Mouse (Mus musculus) regulatory T cell (primary cell): ENCODE data around the gene Myo1d.

Source experiments
- in situ Hi-C: fragments of 300-600 bp; cut with MboI, MseI; formaldehyde crosslinking; loops from one replicate; pipeline ENCODE4 v1.15.1; 2025; ENCODE audit warnings: high pct_unique_total_duplicates

Myo1d gene

GRCm38 (mm10) chr11:80614949-80615725 is 164.7 kb downstream of the Myo1d start:
- in situ Hi-C loops: no loop called here

- in situ Hi-C loops: no loop called here
Measured at GRCm38 (mm10) chr11:80614418-80614817, 165.4 kb downstream of the Myo1d start.

- in situ Hi-C loops: no loop called here
Measured at GRCm38 (mm10) chr11:80613534-80613933, 166.3 kb downstream of the Myo1d start.

GRCm38 (mm10) chr11:80602707-80603441 is 177.0 kb downstream of the Myo1d start:
- in situ Hi-C loops: no loop called here

- in situ Hi-C loops: no loop called here
Measured at GRCm38 (mm10) chr11:80602041-80602458, 177.8 kb downstream of the Myo1d start.

- in situ Hi-C loops: no loop called here
Measured at GRCm38 (mm10) chr11:80601040-80601864, 178.6 kb downstream of the Myo1d start.

GRCm38 (mm10) chr11:80595482-80595881 is 184.3 kb downstream of the Myo1d start:
- in situ Hi-C loops: no loop called here

- in situ Hi-C loops: no loop called here
Measured at GRCm38 (mm10) chr11:80589387-80589786, 190.4 kb downstream of the Myo1d start.

GRCm38 (mm10) chr11:80585761-80586160 is 194.1 kb downstream of the Myo1d start:
- in situ Hi-C loops: no loop called here

- in situ Hi-C loops: no loop called here
Measured at GRCm38 (mm10) chr11:80585211-80585610, 194.6 kb downstream of the Myo1d start.

GRCm38 (mm10) chr11:80580494-80580893 is 199.3 kb downstream of the Myo1d start:
- in situ Hi-C loops: no loop called here

- in situ Hi-C loops: no loop called here
Measured at GRCm38 (mm10) chr11:80577747-80578640, 201.8 kb downstream of the Myo1d start.

GRCm38 (mm10) chr11:80575794-80576193 is 204.0 kb downstream of the Myo1d start:
- in situ Hi-C loops: no loop called here

GRCm38 (mm10) chr11:80566286-80566685 is 213.5 kb downstream of the Myo1d start:
- in situ Hi-C loops: no loop called here

GRCm38 (mm10) chr11:80564975-80565965 is 214.6 kb downstream of the Myo1d start:
- in situ Hi-C loops: no loop called here

GRCm38 (mm10) chr11:80562479-80562878 is 217.3 kb downstream of the Myo1d start:
- in situ Hi-C loops: no loop called here

GRCm38 (mm10) chr11:80560770-80561169 is 219.1 kb downstream of the Myo1d start:
- in situ Hi-C loops: no loop called here

GRCm38 (mm10) chr11:80555416-80555815 is 224.4 kb downstream of the Myo1d start:
- in situ Hi-C loops: no loop called here

- in situ Hi-C loops: no loop called here
Measured at GRCm38 (mm10) chr11:80553046-80553445, 226.8 kb downstream of the Myo1d start.

- in situ Hi-C loops: no loop called here
Measured at GRCm38 (mm10) chr11:80551634-80552033, 228.2 kb downstream of the Myo1d start.
